Mouse (Mus musculus) bone marrow macrophage, adult 2 months (primary cell): ENCODE measurements around the gene Kctd6.

ENCODE experiments used
- CTCF ChIP-seq: IDR thresholded peaks from 2 replicates; pipeline ENCODE4 v1.5.1; 2012; ENCODE audit warnings: low read depth, mild to moderate bottlenecking, low read length, moderate library complexity
- POLR2A ChIP-seq: IDR thresholded peaks from 2 replicates; pipeline ENCODE4 v1.6.1; 2012; ENCODE audit warnings: mild to moderate bottlenecking, low read depth, low read length, borderline replicate concordance

GRCm38 (mm10) chr14:8186278-8187045 lies 27.5 kb upstream of the Kctd6 start:
- TF ChIP-seq POLR2A: no peak
- TF ChIP-seq CTCF: no peak
